Mouse (Mus musculus) layer of hippocampus, adult 8-10 months (tissue): ENCODE measurements around the gene 2810004N23Rik. TPM values are rescaled to one million over a fixed set of nuclear protein-coding genes. Genes with fewer than 3 reads are reported as not detected.

ENCODE experiments used
- DNase-seq, 2 experiments: peaks; one replicate each; pipeline ENCODE4 v3.0.0; 2022; ENCODE audit warnings: low spot score in 2 of 2
- total RNA-seq, 4 experiments: library from RNA; stranded (reverse); gene quantifications; 2 replicates each; pipeline ENCODE4 v1.2.4; 2022

Gene 2810004N23Rik
- 10 to 100 TPM; 18.2 to 23.4 (median 21.0) TPM for total RNA-seq

DNA sequence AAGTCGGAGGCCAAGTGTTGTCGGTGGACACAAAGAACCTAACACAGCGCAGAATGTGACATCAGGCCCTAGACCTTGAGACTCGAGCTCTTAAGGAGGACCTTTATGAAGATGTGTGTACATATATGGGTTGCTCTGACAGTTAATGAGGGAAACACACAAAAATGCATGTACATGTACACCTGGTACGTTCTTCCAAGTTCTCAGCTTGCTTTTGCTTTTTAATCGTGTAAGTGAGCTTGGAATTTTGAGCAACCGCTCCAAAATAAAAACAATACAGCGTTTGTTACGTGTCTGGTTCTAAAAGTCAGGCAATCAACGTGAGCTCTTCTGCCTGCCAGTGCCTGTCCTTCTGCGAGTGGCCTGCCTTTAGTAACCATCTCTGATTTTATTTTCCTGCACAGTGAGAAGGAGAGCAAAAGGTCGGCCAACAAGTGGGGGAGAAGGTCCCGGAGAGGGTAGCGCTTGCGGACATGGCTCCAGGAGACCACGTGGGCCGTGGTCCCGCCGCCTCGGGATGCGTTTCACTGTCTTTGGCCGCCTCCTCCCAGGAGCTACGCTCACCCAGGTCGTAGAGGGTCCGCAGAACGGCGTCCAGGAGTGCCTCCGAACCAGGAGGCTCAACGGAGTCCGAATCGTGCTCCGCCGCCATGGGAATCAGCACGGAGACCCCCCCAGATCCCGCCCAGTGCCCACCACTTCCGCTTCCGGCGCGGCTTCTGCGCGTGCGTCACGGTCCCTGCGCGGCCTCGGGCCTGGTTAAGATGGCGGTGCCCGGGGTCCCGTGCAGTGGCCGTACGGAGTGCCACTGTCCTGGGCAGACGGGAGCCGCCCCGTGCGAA, at the start of gene 2810004N23Rik, which contains the start of gene Gnpat:
Gene 2810004N23Rik, minus strand, starts transcription at position 800 of the 842 bp plus-strand sequence.
Gene Gnpat, plus strand, starts transcription at position 713 of the 842 bp plus-strand sequence.
- DNase-seq = peak; percentile 82 to 90

DNA sequence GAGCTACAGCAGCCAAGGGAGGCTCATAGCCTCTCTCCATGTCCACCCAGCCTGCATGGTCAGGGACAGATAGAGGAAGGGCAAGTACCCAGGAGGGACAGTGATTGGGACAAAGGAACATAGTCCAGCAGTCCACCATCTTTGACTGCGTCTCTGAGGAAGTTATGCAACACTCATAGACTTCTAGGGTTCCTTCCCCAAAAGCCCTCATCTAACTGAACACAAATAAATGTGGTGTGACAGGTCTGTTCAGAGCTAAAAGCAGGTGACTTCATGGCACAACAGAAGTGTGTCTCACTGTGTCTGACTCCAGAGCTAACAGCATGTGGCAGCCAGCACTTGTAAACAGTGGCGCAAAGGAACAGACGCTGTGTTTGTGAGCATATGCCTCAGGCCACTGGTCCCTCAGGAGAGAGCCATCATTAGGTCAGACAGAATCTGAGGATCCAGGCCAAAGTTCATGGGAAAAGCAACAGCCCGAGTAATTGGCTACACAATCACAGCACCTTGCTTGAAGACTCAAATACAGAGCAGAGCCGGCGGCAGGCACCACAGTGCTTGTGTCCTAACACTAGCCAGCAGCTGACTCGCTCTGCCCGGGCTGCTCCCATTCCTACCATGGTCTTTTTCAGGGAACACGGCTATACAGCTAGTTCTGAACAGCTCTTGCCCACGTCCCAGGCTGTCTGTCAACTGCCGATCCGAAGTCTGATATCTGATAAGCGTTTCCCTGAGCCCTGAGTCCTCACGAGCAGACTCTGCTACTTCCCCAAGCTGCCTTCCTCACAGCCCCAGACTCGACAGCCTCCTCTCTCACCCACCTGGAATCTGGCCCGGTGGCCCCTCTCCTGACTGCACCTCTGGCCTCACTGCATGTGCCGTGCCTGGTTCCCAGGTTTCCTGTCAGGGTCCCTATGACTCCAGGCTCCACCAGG, 49.3 kb upstream of the 2810004N23Rik start:
- no peak for DNase-seq

DNA sequence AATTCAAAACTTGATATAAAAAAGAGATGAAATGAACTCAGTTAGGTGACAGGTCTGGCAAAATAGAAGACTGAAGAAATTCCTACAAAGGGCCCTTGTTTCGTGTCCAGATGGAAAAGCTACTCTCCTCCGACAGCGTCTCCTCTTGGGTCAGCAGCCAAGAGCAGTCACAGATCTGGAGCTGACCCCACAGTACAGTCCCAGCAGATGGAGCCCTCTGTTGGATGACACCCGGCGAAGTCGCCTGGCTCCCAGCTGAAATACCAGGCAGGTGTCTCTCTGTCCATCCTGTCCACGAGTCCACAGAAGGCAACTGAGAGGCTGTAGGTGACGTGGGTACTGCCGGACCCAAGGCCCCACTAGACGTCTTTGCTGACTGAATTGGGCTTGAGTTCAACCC, 47.4 kb upstream of the 2810004N23Rik start:
- no peak for DNase-seq

DNA sequence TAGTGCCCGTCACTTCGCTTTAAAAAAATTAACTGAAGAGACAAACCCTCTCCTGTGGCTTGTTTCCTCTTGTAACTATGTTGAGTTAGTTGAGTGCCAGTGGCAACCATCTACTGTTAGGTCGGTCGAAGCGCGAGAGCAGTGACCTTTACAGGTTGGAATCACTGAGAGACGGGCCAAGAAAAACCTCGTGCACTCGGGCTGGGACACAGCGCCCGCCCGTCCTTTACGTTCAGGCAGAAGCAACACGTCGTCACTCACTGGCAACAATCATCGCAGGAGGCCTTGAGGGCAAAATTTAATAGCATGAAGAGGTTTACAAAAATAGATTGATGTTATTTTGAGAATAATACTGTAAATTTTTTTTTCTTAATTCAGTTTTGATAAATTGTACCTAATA, 47.0 kb upstream of the 2810004N23Rik start:
- DNase-seq = no peak

DNA sequence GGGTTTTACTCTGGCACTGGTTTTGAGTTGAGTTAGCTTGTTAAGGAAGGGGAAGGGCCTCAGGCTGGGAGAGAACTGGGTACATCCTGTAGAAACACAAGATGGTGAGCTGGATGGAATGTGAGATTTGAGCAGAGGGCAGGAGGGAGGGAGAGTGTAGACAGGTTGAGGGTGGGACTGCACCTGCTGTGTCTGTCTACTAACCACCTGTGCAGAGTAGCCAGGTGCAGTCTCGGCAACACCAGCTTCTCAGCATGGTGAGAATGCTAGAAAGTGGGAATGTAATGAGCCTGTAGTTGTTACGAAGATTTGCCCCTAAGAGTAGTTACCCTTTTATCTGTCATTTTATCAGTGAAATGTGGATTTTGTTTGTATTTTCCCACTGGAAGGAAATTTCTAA, 42.6 kb upstream of the 2810004N23Rik start:
- no peak for DNase-seq

DNA sequence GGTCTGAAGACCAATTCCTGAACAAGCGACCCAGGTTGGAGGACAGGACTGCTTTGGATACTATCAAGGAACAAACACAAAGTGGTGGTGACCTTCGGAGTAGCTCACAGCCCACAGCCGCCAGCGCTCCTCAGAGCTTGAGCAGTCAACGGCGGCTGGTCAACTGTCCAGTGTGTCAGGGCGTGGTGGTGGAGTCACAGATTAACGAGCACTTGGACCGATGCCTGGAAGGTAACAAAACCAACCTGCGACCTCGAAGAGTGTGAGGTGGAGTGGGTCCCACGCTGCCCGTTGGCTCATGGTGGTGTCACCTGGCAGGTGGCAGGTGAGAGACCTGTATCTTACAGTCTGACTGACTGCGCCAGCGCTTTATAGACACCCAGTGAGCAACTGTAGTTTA, 40.3 kb upstream of the 2810004N23Rik start:
- no peak for DNase-seq

DNA sequence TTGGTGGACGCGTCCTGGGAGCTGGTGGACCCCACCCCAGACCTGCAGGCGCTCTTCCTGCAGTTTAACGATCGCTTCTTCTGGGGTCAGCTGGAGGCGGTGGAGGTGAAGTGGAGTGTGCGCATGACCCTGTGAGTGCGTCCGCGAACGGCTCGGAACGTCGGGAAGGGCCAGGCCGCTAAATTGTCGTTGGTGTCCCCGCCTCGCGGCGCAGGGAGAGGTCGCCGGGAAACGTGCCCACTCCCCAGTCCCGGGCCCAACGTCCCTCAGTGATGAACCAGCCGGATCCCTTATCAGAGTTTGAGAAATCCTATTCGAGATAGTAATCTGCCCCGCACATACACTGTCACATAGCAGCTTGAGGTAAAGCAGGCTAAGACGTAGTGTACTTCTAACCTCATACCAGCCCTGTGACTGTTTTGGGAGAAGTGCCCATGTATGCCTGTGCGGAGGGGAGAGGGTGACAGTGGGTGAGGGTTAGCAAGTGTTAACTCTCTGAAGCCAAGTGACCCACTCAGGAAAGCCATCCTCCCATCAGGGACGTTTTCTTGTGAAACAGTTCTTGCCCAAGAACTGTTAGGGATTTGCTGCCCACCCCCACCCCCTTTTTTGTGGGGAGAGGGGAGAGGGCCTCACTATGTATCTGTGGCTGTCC, 35.5 kb upstream of the 2810004N23Rik start:
- DNase-seq = no peak

DNA sequence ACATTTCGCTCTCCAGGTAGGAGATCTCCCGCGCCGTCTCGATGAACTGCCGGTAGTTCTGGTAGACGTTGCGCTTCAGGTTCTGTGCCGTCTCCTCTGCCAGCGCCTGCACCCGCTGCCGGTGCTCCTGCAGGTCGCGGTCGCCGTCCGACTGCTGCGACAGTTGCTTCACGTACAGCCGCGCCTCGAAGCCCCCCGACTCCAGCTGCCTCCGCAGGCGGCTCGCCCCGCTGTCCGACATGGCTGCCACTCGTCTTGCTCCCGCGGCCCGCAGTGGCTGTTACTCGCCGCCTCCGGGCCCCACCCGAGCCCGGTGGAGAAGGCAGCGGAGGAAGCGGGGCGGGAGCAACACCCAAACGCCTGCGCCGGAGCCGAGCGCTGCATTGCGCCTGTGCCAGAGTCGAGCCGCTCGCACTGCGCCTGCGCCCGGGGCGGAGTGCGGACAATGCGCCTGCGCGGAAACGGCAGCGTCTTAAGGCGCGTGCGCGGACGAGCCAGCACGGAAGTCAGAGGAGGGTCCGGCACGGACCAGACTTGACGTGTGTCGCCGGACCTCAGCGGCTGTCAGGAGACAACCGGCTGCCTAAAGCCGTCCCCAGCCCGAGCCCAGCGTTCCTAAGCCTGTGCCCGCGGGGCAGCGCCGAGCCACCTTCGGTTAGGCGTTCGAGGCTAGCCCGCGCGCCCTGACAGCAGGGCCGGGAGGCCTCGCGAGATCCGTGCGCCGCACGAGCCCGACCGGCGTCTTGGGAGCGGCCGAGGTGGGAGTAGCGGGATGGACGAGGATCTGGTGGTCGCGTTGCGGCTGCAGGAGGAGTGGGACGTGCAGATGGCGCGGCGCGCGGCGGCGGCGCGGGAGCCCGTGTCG, 34.7 kb upstream of the 2810004N23Rik start, which contains the start of the genes Exoc8 and Sprtn:
Gene Exoc8, minus strand, starts transcription at position 320 of the 865 bp plus-strand sequence.
Gene Sprtn, plus strand, starts transcription at position 501 of the 865 bp plus-strand sequence.
- DNase-seq = peak; percentile 92 to 97

DNA sequence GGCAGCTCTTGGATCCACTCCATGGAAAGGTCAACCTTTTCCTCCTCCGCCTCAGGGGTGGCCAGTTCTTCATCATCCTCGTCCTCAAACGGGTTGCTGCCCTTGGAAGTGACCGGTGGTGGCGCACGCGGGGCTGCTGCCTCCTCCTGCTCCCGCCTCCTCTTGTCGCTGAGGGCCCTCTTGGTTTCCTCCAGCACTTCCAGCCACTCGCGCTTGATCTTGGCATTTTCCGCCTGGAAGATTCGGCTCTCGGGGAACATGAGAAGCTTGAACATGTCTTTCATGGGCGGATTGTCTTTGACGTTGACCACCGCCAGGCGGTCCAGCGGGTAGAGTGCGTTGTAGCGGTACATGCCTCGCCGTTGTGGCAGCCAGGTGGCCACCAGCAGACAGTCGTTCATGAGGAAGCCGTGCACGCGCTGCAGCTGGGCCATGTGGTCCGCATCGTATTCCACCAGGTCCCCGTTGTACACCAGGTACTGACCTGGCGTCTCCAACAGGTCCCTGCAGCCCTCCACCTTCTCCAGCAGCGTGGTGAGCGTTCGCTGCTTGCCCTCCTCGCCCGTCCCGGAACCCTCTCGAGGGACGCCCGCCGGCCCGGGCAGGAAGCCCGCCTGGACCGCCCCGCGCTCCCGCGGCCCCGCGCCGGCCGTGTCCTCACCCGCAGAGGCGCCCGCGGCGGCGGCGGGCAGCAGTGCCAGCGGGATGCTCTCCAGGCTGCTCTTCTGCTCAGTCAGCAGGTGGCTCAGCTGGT, 33.9 kb upstream of the 2810004N23Rik start:
- DNase-seq = peak; percentile 67 to 68

DNA sequence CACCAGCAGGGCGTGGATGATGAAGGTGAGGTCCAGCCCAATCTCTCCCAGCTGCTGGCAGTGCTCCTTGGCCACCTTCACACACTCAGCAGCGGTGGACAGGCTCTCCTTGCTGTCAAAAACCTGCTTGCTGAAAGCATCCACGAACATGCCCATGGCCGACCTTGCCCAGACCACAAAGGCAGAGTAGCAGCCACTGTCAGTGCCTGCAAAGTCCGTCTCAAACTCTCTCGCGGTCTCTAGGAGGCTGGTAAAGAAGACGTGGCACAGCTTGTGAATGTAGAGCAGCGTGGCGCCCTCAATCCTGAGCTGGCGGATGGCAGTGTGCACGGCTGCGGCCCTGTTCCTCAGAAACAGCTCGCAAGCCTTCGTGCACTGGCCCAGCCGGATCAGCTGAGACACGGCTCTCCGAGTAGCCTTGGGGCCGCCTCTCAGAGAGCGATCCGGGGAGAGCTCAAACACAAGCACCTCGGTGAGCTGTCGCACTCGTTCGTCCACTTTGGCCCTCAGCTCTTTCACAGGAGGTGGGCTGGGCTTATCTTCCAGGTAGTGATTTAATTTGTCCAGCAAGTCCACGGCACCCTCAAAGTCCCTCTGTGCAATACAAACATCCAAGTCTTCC, 33.2 kb upstream of the 2810004N23Rik start:
- no peak for DNase-seq

DNA sequence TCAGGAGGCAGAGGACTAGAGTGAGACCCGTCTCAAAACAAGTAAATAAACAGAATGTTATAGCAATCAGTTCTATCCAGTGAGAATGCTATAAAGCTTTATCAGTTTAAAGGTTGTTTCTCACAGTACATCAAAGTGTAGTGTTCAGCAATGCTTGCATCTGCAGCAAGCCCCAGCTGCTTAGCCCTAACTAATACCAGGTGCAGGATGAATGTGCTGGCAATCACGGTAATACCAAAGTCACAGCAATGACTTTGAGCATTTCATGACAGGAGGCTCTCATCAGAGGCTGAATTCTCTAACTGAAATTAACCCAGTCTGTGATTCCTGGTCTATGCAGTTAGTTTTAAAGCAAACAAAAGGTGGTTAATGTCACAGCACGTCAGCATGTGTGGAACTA, 29.7 kb upstream of the 2810004N23Rik start:
- DNase-seq = no peak

DNA sequence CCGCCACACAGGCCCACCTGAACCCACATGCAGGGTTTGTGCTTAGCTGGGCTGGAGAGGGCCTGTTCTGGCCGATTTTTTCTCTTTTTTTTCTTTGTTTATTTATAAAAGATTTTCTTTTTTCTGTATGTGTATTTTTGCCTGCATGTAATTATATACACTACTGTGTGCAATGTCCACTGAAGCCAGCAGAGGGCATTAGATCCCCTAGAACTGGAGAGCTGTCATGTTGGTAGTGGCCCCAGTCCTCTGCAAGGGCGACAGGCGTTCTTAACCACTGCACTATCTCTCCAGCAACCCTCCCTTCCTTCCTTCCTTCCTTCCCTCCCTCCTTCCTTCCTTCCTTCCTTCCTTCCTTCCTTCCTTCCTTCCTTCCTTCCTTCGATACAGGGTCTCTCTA, 25.5 kb upstream of the 2810004N23Rik start:
- no peak for DNase-seq

DNA sequence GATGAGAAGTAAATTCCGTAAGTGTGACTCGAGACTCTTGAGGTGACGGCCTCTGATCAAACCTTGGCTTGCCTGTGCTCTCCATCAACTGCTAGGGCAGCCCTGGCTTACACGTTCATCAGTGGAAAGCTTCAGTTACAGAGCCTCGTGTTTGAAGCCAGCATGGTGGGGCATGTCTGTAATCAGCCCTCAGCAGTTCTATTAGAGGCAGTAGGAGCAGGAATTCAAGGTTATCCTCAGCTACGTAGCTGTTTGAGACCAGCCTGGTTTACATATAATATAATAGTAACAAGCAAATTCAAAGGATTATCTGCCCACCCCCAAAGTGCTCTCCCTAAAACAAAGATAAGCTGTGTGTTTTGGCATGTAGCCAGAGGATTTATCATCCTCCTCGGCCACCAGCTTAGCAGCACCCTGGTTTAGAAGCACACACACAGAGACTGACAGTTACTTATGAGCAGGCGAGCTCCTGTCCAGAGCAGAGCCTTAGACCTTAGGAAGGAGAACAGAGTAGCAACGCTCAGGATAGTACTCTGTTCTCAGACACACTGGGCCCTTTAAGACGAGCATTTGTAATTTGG, 16.1 kb upstream of the 2810004N23Rik start:
- no peak for DNase-seq

DNA sequence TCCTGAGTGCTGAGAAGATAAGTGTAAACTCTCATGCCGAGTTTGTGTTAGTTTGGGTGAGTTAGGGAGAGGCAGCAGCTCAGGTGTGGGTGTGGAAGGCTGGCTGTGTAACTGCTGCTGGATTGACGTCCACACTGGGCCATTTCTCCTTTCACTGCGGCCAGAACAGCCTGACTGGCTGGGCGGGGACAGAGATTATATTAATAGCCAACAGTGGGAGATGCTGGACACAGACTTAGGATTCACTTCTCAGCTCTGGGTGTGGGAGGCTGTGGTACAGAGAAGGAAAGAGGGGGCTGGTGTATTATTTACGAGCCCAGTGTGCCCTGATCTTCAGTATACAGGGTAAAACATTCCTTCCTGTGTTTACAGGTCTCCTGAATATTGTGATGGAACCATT, 15.2 kb upstream of the 2810004N23Rik start:
- no peak for DNase-seq

DNA sequence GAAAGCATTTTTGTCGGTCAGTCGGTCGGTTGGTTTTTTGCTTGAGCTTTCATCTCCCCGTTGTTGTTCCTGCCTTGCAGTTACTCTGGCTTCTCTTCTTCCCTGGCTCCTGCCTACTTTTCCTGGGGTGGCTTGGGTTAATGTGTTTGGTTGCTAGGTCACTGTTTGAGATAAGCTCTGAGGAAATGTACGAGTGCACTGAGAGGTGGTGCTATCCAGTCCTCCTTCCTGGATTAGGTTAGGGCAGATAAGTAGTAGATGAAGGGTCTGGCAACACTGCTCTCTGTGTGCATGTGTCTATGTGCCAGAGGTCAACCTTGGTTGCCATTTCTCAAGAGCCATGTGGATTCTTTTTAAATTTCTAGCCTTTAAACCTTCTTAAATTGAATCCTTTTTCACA, 9.8 kb upstream of the 2810004N23Rik start:
- DNase-seq = no peak

DNA sequence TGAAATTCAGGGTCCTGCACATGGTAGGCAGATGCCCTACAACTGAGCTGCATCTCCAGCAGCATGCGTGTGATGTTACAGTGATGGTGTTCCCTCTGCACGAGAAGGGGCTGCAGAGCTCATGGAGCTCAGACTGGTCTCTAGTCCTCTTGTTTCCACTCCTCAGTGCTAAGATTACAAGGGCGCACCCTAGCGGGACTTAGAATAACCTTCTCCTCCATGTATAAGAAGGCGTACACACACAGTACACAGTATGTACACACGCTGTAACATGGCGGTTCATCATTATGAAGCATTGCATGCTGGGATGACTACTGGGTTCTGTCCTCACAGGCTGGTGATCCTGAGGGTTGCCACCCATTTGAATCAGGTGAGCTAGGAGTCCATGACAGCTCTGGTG, 9.2 kb upstream of the 2810004N23Rik start:
- DNase-seq = no peak

DNA sequence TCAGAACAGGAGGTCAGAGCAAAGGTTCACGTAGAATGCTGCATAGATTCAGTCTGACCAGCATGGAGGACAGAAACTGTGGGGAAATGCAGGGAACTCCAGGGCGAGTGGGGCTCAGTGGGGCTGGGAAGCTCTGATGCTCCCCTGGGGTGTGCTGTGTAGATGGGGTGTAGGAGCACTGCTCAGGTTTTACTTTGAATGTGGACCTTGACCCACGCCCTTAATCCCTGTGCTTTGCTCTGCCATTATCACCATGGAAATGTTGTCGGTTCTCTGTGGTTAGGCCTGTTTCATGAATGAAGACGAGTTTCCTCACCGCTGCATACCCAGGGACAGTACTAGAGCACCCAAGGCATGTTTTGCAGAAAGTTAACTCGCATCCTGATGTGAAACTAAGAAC, 8.6 kb upstream of the 2810004N23Rik start:
- DNase-seq = no peak

DNA sequence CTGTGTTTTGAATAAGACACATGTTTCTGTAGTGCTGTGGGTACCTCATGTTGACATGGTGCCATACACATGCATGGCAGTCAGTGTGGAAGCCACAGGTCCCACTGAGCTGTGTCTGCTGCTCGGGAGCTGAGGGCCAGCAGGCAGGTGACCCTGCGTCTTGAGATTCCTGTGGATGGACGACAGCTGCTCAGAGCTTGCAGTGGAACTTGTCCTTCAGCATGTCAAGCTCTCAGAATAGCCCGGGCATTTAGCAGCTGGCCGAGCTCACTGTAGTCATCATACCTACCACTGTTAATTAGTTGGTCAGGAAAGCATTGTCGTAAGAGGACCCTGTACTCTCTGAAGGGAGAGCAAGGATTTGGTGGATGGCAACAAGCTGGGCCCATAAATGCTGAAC, 6.8 kb upstream of the 2810004N23Rik start:
- no peak for DNase-seq

DNA sequence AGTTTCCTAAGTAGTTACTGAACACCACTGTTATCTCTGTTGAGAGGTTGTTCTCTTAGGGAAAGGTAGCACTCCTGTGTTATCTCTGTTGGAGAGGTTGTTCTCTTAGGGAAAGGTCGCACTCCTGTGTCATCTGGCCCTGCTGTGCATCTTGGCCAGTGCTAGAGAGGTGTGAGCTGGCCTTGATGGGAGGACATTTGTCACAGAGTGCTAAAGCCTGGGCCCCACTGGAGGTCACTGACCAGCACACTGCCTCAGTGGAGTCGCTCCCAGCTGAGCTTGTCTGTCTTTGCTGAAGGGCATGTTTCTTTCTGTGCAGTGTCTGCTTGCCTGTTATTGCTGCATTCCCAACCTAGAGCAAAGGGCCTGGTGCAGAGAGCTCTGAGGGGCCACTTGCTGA, 4.2 kb upstream of the 2810004N23Rik start:
- DNase-seq = no peak
